Mouse (Mus musculus): ENCODE data around the gene Efhd1. TPM values are rescaled to one million over a fixed set of nuclear protein-coding genes. Genes with fewer than 3 reads are reported as not detected.

Gene Efhd1
- polyA plus RNA-seq, 1 experiment from 2014 or later, result 8.5 TPM

DNA sequence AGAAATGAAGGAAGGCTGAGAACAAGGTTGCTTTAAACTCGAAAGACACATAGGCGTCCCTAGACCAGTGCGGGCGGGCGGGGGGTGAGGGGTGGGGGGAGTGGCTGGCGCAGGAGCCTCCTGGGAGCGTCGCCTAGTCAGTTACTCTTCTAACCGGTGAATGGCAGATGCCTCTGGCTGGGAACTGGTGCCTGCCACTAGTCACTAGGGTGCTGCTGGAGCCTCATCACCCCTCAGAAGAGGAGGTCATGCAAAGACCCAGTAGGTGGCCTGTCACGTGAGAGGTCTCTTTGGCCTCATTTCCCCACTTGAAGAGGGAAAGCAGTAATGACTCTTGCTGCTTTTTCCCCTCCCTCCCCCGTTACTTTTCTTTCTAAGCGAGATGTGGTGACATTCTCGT lies 1.0 kb downstream of the Efhd1 start:
- ATAC-seq (ENCODE audit: low FRiP score, low TSS enrichment), result no peak
- Histone ChIP-seq H3K4me2 (replicated peaks; ENCODE audit: low read depth, low read length) (peak overlapping the region; percentile 93), H3K27ac (ENCODE audit: low read length) (no peak overlapping the region), H3K9ac (replicated peaks; ENCODE audit: low read length) (no peak overlapping the region), H3K4me3 (ENCODE audit: low read length) (peak overlapping the region; percentile 58), H3K9me3 (ENCODE audit: low read length) (0 out of 2 replicates have a peak, but pooled peaks cover 3% of the 10 kb centered on the region), H3K27me3 (ENCODE audit: insufficient read depth, low read length) (peaks cover 65% of the 10 kb centered on the region), H3K4me1 (ENCODE audit: insufficient read depth, low read length) (peaks cover 30% of the 10 kb centered on the region), H3K36me3 (ENCODE audit: insufficient read depth, low read length) (no peaks in the 10 kb centered on the region)
- WGBS, result 2% methylated on average over 13 of the region's 13 CpGs

DNA sequence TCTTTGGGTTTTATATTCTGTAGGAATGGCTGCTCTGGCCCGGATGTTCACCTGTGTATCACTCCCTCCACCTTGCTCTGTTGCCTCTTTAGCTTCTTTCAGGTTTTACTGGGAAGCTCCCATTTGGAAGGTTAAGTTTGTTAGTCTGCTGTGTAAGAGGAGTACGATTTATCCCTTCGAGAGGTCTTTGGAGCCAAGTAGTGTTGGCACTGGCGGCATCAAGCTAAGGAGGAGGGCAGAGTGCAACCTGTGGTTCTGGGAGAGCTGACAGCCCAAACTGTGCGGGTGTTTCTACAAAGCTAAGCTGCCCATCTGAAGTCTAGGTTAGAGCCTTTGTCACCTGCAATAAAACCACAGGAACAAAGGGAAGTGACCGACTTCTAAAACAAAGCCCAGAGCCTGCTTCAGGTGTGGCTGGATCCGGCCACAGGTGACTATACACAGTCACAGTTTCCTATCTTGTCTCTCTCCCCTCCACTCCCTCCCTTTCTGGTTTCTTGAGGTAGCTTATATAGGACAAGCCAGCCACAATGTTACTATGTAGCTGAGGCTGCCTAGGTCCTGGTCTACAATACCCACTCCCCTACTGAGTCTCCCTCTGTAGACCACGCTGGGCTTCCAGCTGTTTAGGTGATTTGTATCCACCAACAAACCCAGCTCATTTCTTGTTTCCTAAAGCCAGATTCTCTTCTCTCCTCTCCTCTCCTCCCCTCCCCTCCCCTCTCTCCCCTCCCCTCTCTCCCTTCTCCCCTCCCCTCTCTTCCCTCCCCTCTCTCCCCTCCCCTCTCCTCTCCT lies 2.3 kb downstream of the Efhd1 start:
- no peaks in the 10 kb centered on the region for H3K36me3 ChIP-seq (ENCODE audit: insufficient read depth, low read length)
- H3K4me3 ChIP-seq (ENCODE audit: low read length), result no peak overlapping the region
- H3K27me3 ChIP-seq (ENCODE audit: insufficient read depth, low read length), result peaks cover 58% of the 10 kb centered on the region
- ATAC-seq (ENCODE audit: low FRiP score, low TSS enrichment), result no peak
- peaks cover 42% of the 10 kb centered on the region for H3K4me1 ChIP-seq (ENCODE audit: insufficient read depth, low read length)
- whole genome bisulfite sequencing, result 30% methylated on average over 8 of the region's 8 CpGs
- H3K27ac ChIP-seq (ENCODE audit: low read length), result no peak overlapping the region
- H3K4me2 ChIP-seq (replicated peaks; ENCODE audit: low read depth, low read length), result no peak overlapping the region
- no peak overlapping the region for H3K9ac ChIP-seq (replicated peaks; ENCODE audit: low read length)
- 0 out of 2 replicates have a peak, but pooled peaks cover 3% of the 10 kb centered on the region for H3K9me3 ChIP-seq (ENCODE audit: low read length)

DNA sequence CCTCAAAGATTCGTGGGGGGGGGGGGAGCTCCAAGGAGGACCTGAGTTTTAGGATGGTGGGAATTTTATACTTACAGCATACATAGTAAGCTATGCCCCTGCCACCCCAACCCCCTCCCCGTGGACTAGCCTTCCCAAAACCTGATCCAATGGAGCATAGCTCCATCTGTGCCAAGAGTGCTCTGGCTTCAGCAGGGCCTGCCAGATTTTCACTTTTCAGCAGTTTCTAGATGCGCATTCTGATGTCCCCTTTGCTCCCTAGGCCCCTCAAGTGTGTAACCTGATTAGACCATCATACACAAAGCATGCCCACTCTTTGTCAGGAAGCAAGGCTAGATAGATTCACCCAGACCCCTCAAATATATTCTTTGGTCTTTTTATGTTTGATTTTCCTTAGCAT lies 6.0 kb downstream of the Efhd1 start:
- 29% methylated on average over 3 of the region's 3 CpGs for WGBS
- Histone ChIP-seq H3K4me3 (ENCODE audit: low read length) (no peak overlapping the region), H3K9ac (replicated peaks; ENCODE audit: low read length) (no peak overlapping the region), H3K9me3 (ENCODE audit: low read length) (0 out of 2 replicates have a peak, but pooled peaks cover 3% of the 10 kb centered on the region), H3K27ac (ENCODE audit: low read length) (peak overlapping the region; percentile 76), H3K4me1 (ENCODE audit: insufficient read depth, low read length) (peaks cover 31% of the 10 kb centered on the region), H3K36me3 (ENCODE audit: insufficient read depth, low read length) (no peaks in the 10 kb centered on the region), H3K4me2 (replicated peaks; ENCODE audit: low read depth, low read length) (no peak overlapping the region), H3K27me3 (ENCODE audit: insufficient read depth, low read length) (peaks cover 21% of the 10 kb centered on the region)
- ATAC-seq (ENCODE audit: low FRiP score, low TSS enrichment), result 0 out of 2 replicates have a peak, but pooled peaks have one; percentile 5

DNA sequence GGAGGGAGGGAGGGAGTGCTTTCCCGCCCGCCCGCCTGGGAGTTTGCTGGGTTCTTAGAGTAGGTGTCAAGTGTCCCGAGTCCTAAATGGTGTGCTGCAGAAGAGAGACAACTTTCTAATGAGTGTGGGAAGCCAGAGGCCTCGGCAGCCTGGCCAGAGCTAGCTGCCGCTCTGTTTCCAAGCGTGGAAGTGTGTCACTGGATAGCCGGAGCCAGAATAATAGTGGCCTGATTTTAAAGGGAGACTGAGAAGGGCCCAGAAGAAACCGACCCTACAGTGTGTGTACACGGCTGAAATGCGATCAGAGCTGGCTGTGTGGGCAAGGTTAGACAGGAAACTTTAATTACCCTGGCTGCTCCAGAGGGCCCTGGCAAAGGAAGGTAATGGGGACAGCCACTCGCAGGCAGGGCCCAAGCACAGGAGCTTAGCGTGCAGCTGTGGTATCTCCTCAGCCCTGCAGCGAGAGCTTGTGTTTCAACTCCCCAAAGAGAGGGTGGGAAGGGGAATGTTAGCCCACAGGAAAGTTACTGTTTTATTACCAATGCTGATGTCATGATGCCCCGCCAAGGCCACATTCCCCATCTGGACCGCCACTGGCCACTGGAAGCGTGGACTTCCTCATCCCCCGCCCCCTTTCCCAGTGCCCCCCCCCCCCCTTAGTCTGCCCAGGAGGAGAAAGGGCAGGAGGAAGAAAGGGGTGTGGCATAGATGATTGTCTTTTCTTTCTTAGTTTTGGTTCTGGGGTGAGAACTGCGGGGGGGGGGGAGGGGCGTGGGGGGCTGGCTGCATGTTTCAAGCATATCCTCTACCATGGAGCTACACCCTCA lies 6.7 kb downstream of the Efhd1 start:
- H3K27ac ChIP-seq (ENCODE audit: low read length), result peak overlapping the region; percentile 76
- 0 out of 2 replicates have a peak, but pooled peaks cover 3% of the 10 kb centered on the region for H3K9me3 ChIP-seq (ENCODE audit: low read length)
- ATAC-seq (ENCODE audit: low FRiP score, low TSS enrichment), result peak; percentile 70
- peaks cover 15% of the 10 kb centered on the region for H3K27me3 ChIP-seq (ENCODE audit: insufficient read depth, low read length)
- 8% methylated on average over 16 of the region's 20 CpGs for WGBS
- peak overlapping the region; percentile 35 for H3K4me2 ChIP-seq (replicated peaks; ENCODE audit: low read depth, low read length)
- no peak overlapping the region for H3K9ac ChIP-seq (replicated peaks; ENCODE audit: low read length)
- H3K4me1 ChIP-seq (ENCODE audit: insufficient read depth, low read length), result peaks cover 25% of the 10 kb centered on the region
- H3K36me3 ChIP-seq (ENCODE audit: insufficient read depth, low read length), result no peaks in the 10 kb centered on the region
- no peak overlapping the region for H3K4me3 ChIP-seq (ENCODE audit: low read length)

DNA sequence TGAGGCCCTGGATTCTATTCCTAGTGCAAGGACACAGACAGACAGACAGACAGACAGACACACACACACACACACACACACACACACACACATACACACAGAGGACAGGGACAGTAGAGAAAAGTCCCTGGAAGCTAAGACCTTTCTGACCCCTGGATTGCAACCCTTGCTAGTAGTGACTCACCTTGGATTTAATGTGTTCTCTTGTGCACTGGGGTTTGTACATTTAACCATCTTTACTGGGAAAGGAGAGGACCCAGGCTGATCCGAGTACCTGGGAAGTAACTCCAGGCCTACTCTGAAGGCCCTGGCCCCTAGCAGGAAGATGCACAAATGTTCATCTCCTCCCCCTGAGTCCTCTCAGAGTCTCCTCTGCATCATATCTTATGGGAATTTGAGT lies 7.4 kb downstream of the Efhd1 start:
- H3K4me1 ChIP-seq (ENCODE audit: insufficient read depth, low read length), result peaks cover 25% of the 10 kb centered on the region
- no peak overlapping the region for H3K9ac ChIP-seq (replicated peaks; ENCODE audit: low read length)
- H3K4me2 ChIP-seq (replicated peaks; ENCODE audit: low read depth, low read length), result no peak overlapping the region
- 79% methylated on average over 1 of the region's 1 CpGs for WGBS
- H3K36me3 ChIP-seq (ENCODE audit: insufficient read depth, low read length), result no peaks in the 10 kb centered on the region
- H3K4me3 ChIP-seq (ENCODE audit: low read length), result no peak overlapping the region
- no peak for ATAC-seq (ENCODE audit: low FRiP score, low TSS enrichment)
- H3K27me3 ChIP-seq (ENCODE audit: insufficient read depth, low read length), result peaks cover 7% of the 10 kb centered on the region
- H3K9me3 ChIP-seq (ENCODE audit: low read length), result no peaks in the 10 kb centered on the region
- no peak overlapping the region for H3K27ac ChIP-seq (ENCODE audit: low read length)

DNA sequence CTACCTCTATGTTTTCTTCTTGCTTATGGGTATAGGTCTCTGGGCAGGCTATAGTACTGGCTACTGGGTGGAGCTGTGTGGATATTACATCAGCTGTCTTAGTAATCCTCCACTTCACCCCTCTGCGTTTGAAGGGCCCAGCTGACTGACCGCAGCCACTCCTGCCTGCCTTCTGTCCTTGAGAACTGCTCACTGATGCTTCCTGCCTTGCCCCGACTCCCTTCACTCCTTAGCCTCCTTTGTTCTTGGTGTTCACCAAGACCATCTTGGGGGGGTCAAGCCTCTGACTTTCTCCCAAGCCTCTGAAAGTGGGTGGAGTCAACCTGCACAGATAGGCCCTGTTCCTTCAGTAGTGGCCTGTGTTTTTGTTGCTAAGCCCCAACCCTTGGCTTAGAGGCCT lies 8.3 kb downstream of the Efhd1 start:
- ATAC-seq (ENCODE audit: low FRiP score, low TSS enrichment), result no peak
- 61% methylated on average over 3 of the region's 3 CpGs for WGBS

DNA sequence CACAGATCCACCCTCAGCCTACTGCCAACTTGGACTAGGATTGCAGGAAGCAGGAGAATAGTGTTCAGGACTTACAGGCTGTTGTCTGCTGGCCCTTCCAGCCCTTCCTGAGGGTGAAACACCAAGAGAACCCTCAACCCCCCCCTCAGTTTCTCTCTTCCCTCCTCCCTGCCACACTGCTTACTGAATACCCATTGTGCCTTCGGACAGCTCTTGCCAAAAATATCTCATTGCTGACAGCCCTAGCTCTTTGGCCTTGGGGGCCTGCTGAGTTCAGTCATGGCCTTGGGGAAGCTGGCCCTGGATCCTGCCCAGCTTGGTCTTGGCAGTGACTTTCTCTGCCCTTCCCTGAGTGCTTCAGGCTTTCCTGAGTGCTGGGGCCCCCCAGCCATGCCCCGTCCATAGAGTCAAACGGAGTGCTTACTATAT lies 9.4 kb downstream of the Efhd1 start:
- ATAC-seq (ENCODE audit: low FRiP score, low TSS enrichment), result no peak
- no peaks in the 10 kb centered on the region for H3K27me3 ChIP-seq (ENCODE audit: insufficient read depth, low read length)

More for the DNA sequence above, 8.3 kb downstream of the Efhd1 start:
- H3K9me3 ChIP-seq (ENCODE audit: low read length), result no peaks in the 10 kb centered on the region
- H3K9ac ChIP-seq (replicated peaks; ENCODE audit: low read length), result no peak overlapping the region
- no peaks in the 10 kb centered on the region for H3K36me3 ChIP-seq (ENCODE audit: insufficient read depth, low read length)
- peaks cover 5% of the 10 kb centered on the region; the same call in 1 of the 2 replicates for H3K27me3 ChIP-seq (ENCODE audit: insufficient read depth, low read length)
- H3K4me2 ChIP-seq (replicated peaks; ENCODE audit: low read depth, low read length), result no peak overlapping the region
- no peak overlapping the region for H3K4me3 ChIP-seq (ENCODE audit: low read length)
- H3K4me1 ChIP-seq (ENCODE audit: insufficient read depth, low read length), result peaks cover 25% of the 10 kb centered on the region
- no peak overlapping the region for H3K27ac ChIP-seq (ENCODE audit: low read length)

DNA sequence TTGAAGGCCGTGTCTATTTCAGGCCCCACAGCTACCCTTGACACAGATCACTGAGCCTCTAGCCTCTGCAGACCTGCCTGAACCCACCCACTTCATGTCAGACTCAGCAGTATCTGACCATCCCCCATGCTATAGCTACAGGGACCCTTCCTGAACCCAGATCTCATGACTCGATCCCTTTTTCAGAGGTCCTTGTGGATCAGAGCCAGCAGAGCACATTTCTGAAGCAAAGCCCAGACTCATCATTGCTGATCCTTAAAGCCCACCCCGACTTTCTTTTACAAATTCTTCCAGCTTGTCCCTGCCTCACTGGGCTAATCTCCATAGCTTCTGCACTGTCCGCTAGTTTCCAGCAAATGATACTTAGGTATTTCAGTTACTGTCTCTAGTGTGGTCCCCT lies 10.0 kb downstream of the Efhd1 start:
- H3K4me1 ChIP-seq (ENCODE audit: insufficient read depth, low read length), result peaks cover 25% of the 10 kb centered on the region
- WGBS, result 49% methylated on average over 4 of the region's 4 CpGs
- no peaks in the 10 kb centered on the region for H3K27me3 ChIP-seq (ENCODE audit: insufficient read depth, low read length)
- no peak for ATAC-seq (ENCODE audit: low FRiP score, low TSS enrichment)
- no peak overlapping the region for H3K4me3 ChIP-seq (ENCODE audit: low read length)
- H3K9ac ChIP-seq (replicated peaks; ENCODE audit: low read length), result no peak overlapping the region
- H3K27ac ChIP-seq (ENCODE audit: low read length), result no peak overlapping the region
- no peak overlapping the region for H3K4me2 ChIP-seq (replicated peaks; ENCODE audit: low read depth, low read length)
- H3K36me3 ChIP-seq (ENCODE audit: insufficient read depth, low read length), result no peaks in the 10 kb centered on the region
- H3K9me3 ChIP-seq (ENCODE audit: low read length), result no peaks in the 10 kb centered on the region

More for the DNA sequence above, 9.4 kb downstream of the Efhd1 start:
- Histone ChIP-seq H3K9ac (replicated peaks; ENCODE audit: low read length) (no peak overlapping the region), H3K4me1 (ENCODE audit: insufficient read depth, low read length) (peaks cover 25% of the 10 kb centered on the region), H3K4me2 (replicated peaks; ENCODE audit: low read depth, low read length) (no peak overlapping the region), H3K9me3 (ENCODE audit: low read length) (no peaks in the 10 kb centered on the region), H3K4me3 (ENCODE audit: low read length) (no peak overlapping the region), H3K36me3 (ENCODE audit: insufficient read depth, low read length) (no peaks in the 10 kb centered on the region), H3K27ac (ENCODE audit: low read length) (no peak overlapping the region)
- 68% methylated on average over 3 of the region's 3 CpGs for WGBS

DNA sequence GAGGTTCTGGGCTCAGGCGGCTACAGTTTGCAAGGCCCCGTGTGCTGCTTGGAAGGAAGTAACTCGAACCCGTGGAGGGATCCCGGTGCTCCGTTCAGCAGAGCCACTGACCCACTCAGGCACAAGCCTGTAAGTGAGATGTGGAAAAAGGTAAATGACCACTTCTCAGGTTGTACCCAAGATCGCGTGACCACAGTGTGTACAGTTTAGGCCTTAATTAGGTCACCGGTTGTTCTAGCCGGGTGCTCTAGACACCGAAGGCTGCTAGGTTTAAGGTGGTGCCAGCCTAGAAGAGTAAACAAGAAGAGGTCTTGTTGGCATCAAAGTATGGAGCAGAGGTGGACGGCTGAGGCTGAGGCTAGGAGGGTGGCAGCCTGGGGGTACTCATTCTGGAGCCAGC lies 11.0 kb downstream of the Efhd1 start:
- no peak overlapping the region for H3K4me2 ChIP-seq (replicated peaks; ENCODE audit: low read depth, low read length)
- ATAC-seq (ENCODE audit: low FRiP score, low TSS enrichment), result no peak
- H3K9ac ChIP-seq (replicated peaks; ENCODE audit: low read length), result no peak overlapping the region
- no peak overlapping the region for H3K4me3 ChIP-seq (ENCODE audit: low read length)
- no peaks in the 10 kb centered on the region for H3K9me3 ChIP-seq (ENCODE audit: low read length)
- 51% methylated on average over 12 of the region's 12 CpGs for WGBS
- H3K4me1 ChIP-seq (ENCODE audit: insufficient read depth, low read length), result peaks cover 22% of the 10 kb centered on the region
- H3K27ac ChIP-seq (ENCODE audit: low read length), result no peak overlapping the region
- no peaks in the 10 kb centered on the region for H3K27me3 ChIP-seq (ENCODE audit: insufficient read depth, low read length)
- H3K36me3 ChIP-seq (ENCODE audit: insufficient read depth, low read length), result no peaks in the 10 kb centered on the region

Measured in kidney, embryonic 16.5 days (tissue).